ENCODE assay signal across 7 mouse cellular contexts in the genomic region with DNA sequence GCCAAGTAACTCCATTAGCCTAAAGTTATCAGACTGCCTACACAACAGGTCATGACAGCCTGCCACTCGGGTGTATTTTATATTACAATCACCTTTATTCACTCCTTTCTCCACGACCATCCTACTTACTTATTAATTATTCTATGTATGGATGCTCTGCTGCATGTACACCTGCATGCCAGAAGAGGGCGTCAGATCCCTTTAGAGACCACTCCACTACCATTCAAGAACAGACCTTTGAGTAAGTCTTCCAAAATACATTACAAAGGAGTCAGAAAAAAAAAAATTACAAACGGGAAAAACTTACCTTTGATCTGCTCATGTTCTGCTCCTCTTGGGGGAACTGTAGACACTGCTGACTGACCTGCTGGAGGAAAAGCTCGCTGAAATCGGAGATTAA. TPM values are rescaled to one million over a fixed set of nuclear protein-coding genes. Genes with fewer than 3 reads are reported as not detected.
A peak's percentile ranks its signal among the peaks of the same experiment; 100 is the strongest.
DNase-seq lines count a peak whose midpoint lies in the region; ATAC-seq and TF ChIP-seq lines count a peak whose summit lies in the region.

No protein-coding gene starts in this region.

- DNase-seq in left cerebral cortex, adult 2 months (ENCODE audit: extremely low spot score in 1 of 2, low spot score in 2 of 2) = no peak
- DNase-seq in left cerebral cortex, adult 9 months (ENCODE audit: low spot score in 2 of 2) = no peak
- DNase-seq in R1 (ENCODE audit: low read depth, low spot score) = peak; percentile 66
- peak; percentile 42 for DNase-seq in forebrain, embryonic 14.5 days (ENCODE audit: low spot score)
- DNase-seq in liver, postnatal 0 days = no peak
- DNase-seq in right cerebral cortex, postnatal 36 days (ENCODE audit: low spot score in 2 of 2) = no peak
- DNase-seq in left cerebral cortex, postnatal 25 days (ENCODE audit: low spot score in 2 of 2) = no peak

- no peak for ATAC-seq in forebrain, embryonic 14.5 days
- no peak for ATAC-seq in liver, postnatal 0 days

- peaks cover 42% of the 10 kb centered on the region for H3K36me3 ChIP-seq in forebrain, embryonic 14.5 days (ENCODE audit: control insufficient read depth, insufficient read depth, low read length)
- peaks cover 31% of the 10 kb centered on the region for H3K36me3 ChIP-seq in liver, postnatal 0 days (replicated peaks; ENCODE audit: insufficient read depth, low read length)

- no peaks in the 10 kb centered on the region for H3K27me3 ChIP-seq in forebrain, embryonic 14.5 days (replicated peaks; ENCODE audit: control insufficient read depth, insufficient read depth, low read length)
- H3K27me3 ChIP-seq in liver, postnatal 0 days (ENCODE audit: insufficient read depth, low read length) = no peaks in the 10 kb centered on the region

- H3K4me1 ChIP-seq in forebrain, embryonic 14.5 days (ENCODE audit: control insufficient read depth, insufficient read depth, low read length) = peaks cover 11% of the 10 kb centered on the region
- peaks cover 7% of the 10 kb centered on the region for H3K4me1 ChIP-seq in liver, postnatal 0 days (ENCODE audit: insufficient read depth)

- TF ChIP-seq EP300 in liver, postnatal 0 days (IDR thresholded peaks at IDR 0.05; ENCODE audit: low read depth) = no peak

- H3K9me3 ChIP-seq in forebrain, embryonic 14.5 days (replicated peaks; ENCODE audit: control insufficient read depth, low read length) = no peaks in the 10 kb centered on the region; the same call in 1 of the 2 replicates
- H3K9me3 ChIP-seq in liver, postnatal 0 days (ENCODE audit: low read length) = peaks cover under 1% of the 10 kb centered on the region

- peak overlapping the region; percentile 93; the same call in 1 of the 2 replicates for H3K9ac ChIP-seq in forebrain, embryonic 14.5 days (ENCODE audit: low read length)
- H3K9ac ChIP-seq in liver, postnatal 0 days (replicated peaks) = no peak overlapping the region; the same call in 1 of the 2 replicates

- 40% methylated on average over 6 of the region's 6 CpGs for WGBS in forebrain, embryonic 14.5 days
- WGBS in liver, postnatal 0 days (ENCODE audit: insufficient replicate concordance) = 44% methylated on average over 6 of the region's 6 CpGs

- peak; percentile 52 for TF ChIP-seq CTCF in left cerebral cortex, adult 2 months (IDR thresholded peaks at IDR 0.05)
- TF ChIP-seq CTCF in liver, postnatal 0 days (IDR thresholded peaks at IDR 0.05; ENCODE audit: low read depth) = peak; percentile 66

- no peak overlapping the region for H3K27ac ChIP-seq in left cerebral cortex, adult 2 months
- H3K27ac ChIP-seq in forebrain, embryonic 14.5 days (ENCODE audit: low read depth, low read length) = no peak overlapping the region
- no peak overlapping the region for H3K27ac ChIP-seq in liver, postnatal 0 days (ENCODE audit: low read depth)

- H3K4me3 ChIP-seq in left cerebral cortex, adult 2 months = peak overlapping the region; percentile 83; the same call in 1 of the 2 replicates
- H3K4me3 ChIP-seq in forebrain, embryonic 14.5 days (ENCODE audit: low read depth, low read length) = no peak overlapping the region
- H3K4me3 ChIP-seq in liver, postnatal 0 days (ENCODE audit: low read depth, low read length) = no peak overlapping the region

- H3K4me2 ChIP-seq in forebrain, embryonic 14.5 days (ENCODE audit: low read length) = peak overlapping the region; percentile 84
- peak overlapping the region; percentile 97 for H3K4me2 ChIP-seq in liver, postnatal 0 days (ENCODE audit: low read depth, low read length)

- intact Hi-C loops in left cerebral cortex, adult 2 months (cut with DNase I) = loop anchor here (5.0 kb wide), 1 partner anchor 123 kb away; no protein-coding TSS in a partner anchor
- intact Hi-C loops in left cerebral cortex, postnatal 25 days (cut with DNase I) = loop anchor here (2.0 to 5.0 kb wide), 2 partner anchors 66 to 123 kb away; partner anchors contain the start of gene Rnf216

RNA-seq across cellular contexts. Expression of gene Rbak, which starts 1.4 kb away (rescaled TPM):
- total RNA-seq in left cerebral cortex, adult 2 months (2021) = 10 to 100 TPM; 14.2 to 14.5 TPM
- polyA plus RNA-seq in forebrain, embryonic 14.5 days (2014; fragmentation: Nextera tagmentation; extraction: Ambion mirVana) = 8.4 and 9.2 TPM in 2 replicates
- 1.5 and 1.6 TPM in 2 replicates for polyA plus RNA-seq in liver, postnatal 0 days (2015; fragmentation: Nextera tagmentation; extraction: Ambion mirVana)
- total RNA-seq in left cerebral cortex, postnatal 25 days (2021) = 10 to 100 TPM; 11.9 to 13.6 TPM

RNA-seq across cellular contexts. Expression of gene Spdye4b, which starts 1.6 kb away (rescaled TPM):
- total RNA-seq in left cerebral cortex, adult 2 months (2021) = not detected
- not detected in 2 replicates for polyA plus RNA-seq in forebrain, embryonic 14.5 days (2014; fragmentation: Nextera tagmentation; extraction: Ambion mirVana)
- not detected in 2 replicates for polyA plus RNA-seq in liver, postnatal 0 days (2015; fragmentation: Nextera tagmentation; extraction: Ambion mirVana)
- not detected for total RNA-seq in left cerebral cortex, postnatal 25 days (2021)

RNA-seq across cellular contexts. Expression of gene Olfr718-ps1, which starts 31.8 kb away (rescaled TPM):
- total RNA-seq in left cerebral cortex, adult 2 months (2021) = under 1 TPM in 1 of 2 experiments, not detected in 1; 0.12 TPM
- polyA plus RNA-seq in forebrain, embryonic 14.5 days (2014; fragmentation: Nextera tagmentation; extraction: Ambion mirVana) = not detected in 2 replicates
- polyA plus RNA-seq in liver, postnatal 0 days (2015; fragmentation: Nextera tagmentation; extraction: Ambion mirVana) = 0.11 TPM in 1 of 2 replicates, not detected in the other
- under 1 TPM; 0.09 to 0.14 TPM for total RNA-seq in left cerebral cortex, postnatal 25 days (2021)

RNA-seq across cellular contexts. Expression of gene Spdye4a, which starts 47.5 kb away (rescaled TPM):
- not detected for total RNA-seq in left cerebral cortex, adult 2 months (2021)
- polyA plus RNA-seq in forebrain, embryonic 14.5 days (2014; fragmentation: Nextera tagmentation; extraction: Ambion mirVana) = not detected in 2 replicates
- polyA plus RNA-seq in liver, postnatal 0 days (2015; fragmentation: Nextera tagmentation; extraction: Ambion mirVana) = not detected in 2 replicates
- not detected for total RNA-seq in left cerebral cortex, postnatal 25 days (2021)

RNA-seq across cellular contexts. Expression of gene Zfp12, which starts 55.8 kb away (rescaled TPM):
- total RNA-seq in left cerebral cortex, adult 2 months (2021) = 10 to 100 TPM; 31.4 to 32.9 TPM
- 23.1 and 26.2 TPM in 2 replicates for polyA plus RNA-seq in forebrain, embryonic 14.5 days (2014; fragmentation: Nextera tagmentation; extraction: Ambion mirVana)
- 1.4 and 1.5 TPM in 2 replicates for polyA plus RNA-seq in liver, postnatal 0 days (2015; fragmentation: Nextera tagmentation; extraction: Ambion mirVana)
- 10 to 100 TPM; 28.4 to 30.8 TPM for total RNA-seq in left cerebral cortex, postnatal 25 days (2021)

Comparison
In these comparisons a context has a peak if more than half of its experiments do, and no peak if none do; other contexts are left out.
1. DNase-seq: peak in R1 (single experiment) and forebrain, embryonic 14.5 days (single experiment); none in left cerebral cortex, adult 2 months (0 of 2), left cerebral cortex, adult 9 months (0 of 2), liver, postnatal 0 days (single experiment), right cerebral cortex, postnatal 36 days (0 of 2) and left cerebral cortex, postnatal 25 days (0 of 2).